Mouse (Mus musculus) heart, embryonic 14.5 days (tissue): ENCODE measurements around the gene Man1b1. TPM values are rescaled to one million over a fixed set of nuclear protein-coding genes. Genes with fewer than 3 reads are reported as not detected.

ENCODE experiments used
- ATAC-seq: fragments of 200-750 bp; cut with Nextera tagmentation; 2 replicates; pipeline ENCODE4 v1.8.0; 2017; ENCODE audit warnings: low read depth, moderate TSS enrichment; ENCODE audit not compliant: insufficient number of reproducible peaks, insufficient read depth, low FRiP score
- H3K27ac ChIP-seq, 2 experiments: fragments of 200-500 bp in 1 of 2; fragments of 300-500 bp in 1 of 2; sonication (generic) in 1 of 2; replicated peaks in 1 of 2; 2 replicates each; pipeline ENCODE4 v1.5.1; 2012 to 2014; ENCODE audit warnings: low read depth in 2 of 2, low read length in 2 of 2, control low read depth in 1 of 2, mild to moderate bottlenecking in 1 of 2, mixed read lengths in 1 of 2; ENCODE audit not compliant: control insufficient read depth in 1 of 2, insufficient read depth in 1 of 2
- H3K27me3 ChIP-seq: fragments of 300-500 bp; sonication (generic); 2 replicates; pipeline ENCODE4 v1.6.1; 2014; ENCODE audit warnings: mild to moderate bottlenecking, low read length, control low read depth; ENCODE audit not compliant: control insufficient read depth, insufficient read depth
- H3K36me3 ChIP-seq: fragments of 300-500 bp; sonication (generic); 2 replicates; pipeline ENCODE4 v1.6.1; 2014; ENCODE audit warnings: mild to moderate bottlenecking, control low read depth, low read length, mixed read lengths; ENCODE audit not compliant: control insufficient read depth, insufficient read depth
- H3K4me1 ChIP-seq, 2 experiments: fragments of 200-500 bp in 1 of 2; fragments of 300-500 bp in 1 of 2; sonication (generic) in 1 of 2; 2 replicates each; pipeline ENCODE4 v1.6.1; 2012 to 2014; ENCODE audit warnings: low read length in 2 of 2, control low read depth in 1 of 2, mixed read lengths in 1 of 2; ENCODE audit not compliant: control insufficient read depth in 2 of 2, insufficient read depth in 2 of 2
- H3K4me2 ChIP-seq: fragments of 300-500 bp; sonication (generic); 2 replicates; pipeline ENCODE4 v1.6.1; 2014; ENCODE audit warnings: mild to moderate bottlenecking, low read length
- H3K4me3 ChIP-seq, 2 experiments: fragments of 200-500 bp in 1 of 2; fragments of 300-500 bp in 1 of 2; sonication (generic) in 1 of 2; 2 replicates each; pipeline ENCODE4 v1.5.1; 2012 to 2014; ENCODE audit warnings: low read length in 2 of 2, mild to moderate bottlenecking in 2 of 2, control low read depth in 1 of 2, low read depth in 1 of 2, moderate library complexity in 1 of 2; ENCODE audit not compliant: control insufficient read depth in 1 of 2, insufficient read depth in 1 of 2
- H3K9ac ChIP-seq: fragments of 300-500 bp; sonication (generic); 2 replicates; pipeline ENCODE4 v1.6.1; 2014; ENCODE audit warnings: mild to moderate bottlenecking, low read length
- H3K9me3 ChIP-seq: fragments of 300-500 bp; sonication (generic); 2 replicates; pipeline ENCODE4 v1.6.1; 2016; ENCODE audit warnings: low read length, control low read depth; ENCODE audit not compliant: control insufficient read depth
- WGBS: fragments of 180-500 bp; shearing (Covaris S2); extraction: QIAGEN DNeasy Blood & Tissue Kit; methylation state at CpG from one replicate; pipeline ENCODE4 v1.1.7; 2014; 5-methylcytosine and 5-hydroxymethylcytosine counted together
- polyA plus RNA-seq: library from polyadenylated mRNA; unstranded; fragments of >200 nt; fragmentation: Nextera tagmentation; extraction: Ambion mirVana; gene quantifications from 2 replicates; pipeline ENCODE4 v1.2.1, GENCODE M21; 2014

Man1b1 gene
- polyA plus RNA-seq, 1 experiment from 2014 or later, result 48.1 TPM

DNA sequence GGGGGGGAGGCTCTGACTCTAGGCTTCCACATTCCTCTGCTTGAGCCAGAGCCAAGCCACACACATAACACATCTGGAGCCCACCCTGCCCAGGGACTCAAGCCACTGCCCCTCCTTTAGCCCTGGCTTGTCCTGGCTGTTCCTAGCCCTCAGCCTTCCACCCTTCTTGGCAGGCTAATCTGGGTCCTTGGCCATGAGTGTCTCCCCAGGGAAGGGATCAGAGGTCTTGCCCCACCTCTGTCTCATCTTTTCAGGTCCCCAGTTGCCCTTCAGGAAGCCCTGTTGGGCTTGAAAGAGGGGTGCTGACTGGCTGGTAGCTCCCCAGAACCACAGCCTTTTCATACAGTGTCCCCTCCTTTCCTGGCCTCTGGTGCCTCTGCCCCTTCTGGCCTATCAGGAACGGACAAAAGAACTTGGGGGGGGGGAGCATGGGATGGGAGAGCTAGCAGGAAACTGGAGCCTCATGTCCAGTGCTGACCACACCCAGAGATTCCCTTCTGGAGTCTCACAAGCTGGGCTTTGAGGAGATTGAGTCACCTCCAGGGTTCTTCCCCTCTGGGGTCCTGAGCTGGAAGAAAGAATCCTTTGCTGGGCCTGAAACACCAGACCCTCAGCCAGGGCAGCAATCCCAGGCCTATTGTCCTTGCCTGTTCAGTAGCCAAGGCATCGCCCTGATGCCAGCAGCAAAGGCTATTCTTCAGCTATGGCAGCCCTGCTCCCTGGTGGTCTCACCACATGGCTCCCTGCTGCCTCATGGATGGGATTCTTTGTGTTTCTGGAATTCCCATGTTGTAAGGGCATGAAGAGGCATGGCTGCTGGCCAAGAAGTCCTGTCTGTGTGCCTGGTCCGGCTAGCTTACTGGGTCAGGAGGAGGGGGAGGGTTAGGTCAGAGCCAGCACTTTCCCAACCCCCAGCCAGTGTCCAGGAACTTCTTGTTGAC, 62.4 kb downstream of the Man1b1 start:
- Histone ChIP-seq H3K27me3 (peaks cover 58% of the 10 kb centered on the region), H3K4me2 (no peak overlapping the region), H3K27ac (no peak overlapping the region), H3K4me3 (no peak overlapping the region), H3K36me3 (no peaks in the 10 kb centered on the region), H3K4me1 (peaks cover 9 to 18% of the 10 kb centered on the region in 2 experiments), H3K9me3 (no peaks in the 10 kb centered on the region), H3K9ac (no peak overlapping the region)
- 39% methylated on average over 3 of the region's 3 CpGs for WGBS
- ATAC-seq, result no peak

GRCm38 (mm10) chr2:25395721-25396596, 63.8 kb downstream of the Man1b1 start, which contains the start of gene Entpd2:
TSS of gene Entpd2 (plus strand) at chr2:25395874.
- Histone ChIP-seq H3K27me3 (peaks cover 72% of the 10 kb centered on the region), H3K4me2 (peak within 1 kb of the TSS; percentile 66), H3K4me1 (peaks cover 9 to 18% of the 10 kb centered on the region in 2 experiments), H3K36me3 (no peaks in the 10 kb centered on the region), H3K27ac (no peak within 1 kb of the TSS), H3K4me3 (peak within 1 kb of the TSS; percentile 30 to 34), H3K9me3 (no peaks in the 10 kb centered on the region), H3K9ac (peak within 1 kb of the TSS; percentile 40; the same call in 1 of the 2 replicates)
- 2% methylated on average over 57 of the region's 57 CpGs for WGBS
- peak; percentile 57 for ATAC-seq

- H3K4me2 ChIP-seq, result peak overlapping the region; percentile 66
- no peaks in the 10 kb centered on the region for H3K36me3 ChIP-seq
- no peak overlapping the region; the same call in 1 of the 2 replicates for H3K9ac ChIP-seq
- peaks cover 9 to 18% of the 10 kb centered on the region in 2 experiments for H3K4me1 ChIP-seq
- ATAC-seq, result no peak
- H3K9me3 ChIP-seq, result no peaks in the 10 kb centered on the region
- no peak overlapping the region for H3K27ac ChIP-seq
- H3K4me3 ChIP-seq, result peak overlapping the region in 1 of 2 experiments; percentile 34; a peak in 1 of 4 replicates
- H3K27me3 ChIP-seq, result peaks cover 76% of the 10 kb centered on the region
- 34% methylated on average over 3 of the region's 3 CpGs for WGBS
These were observed 64.5 kb downstream of the Man1b1 start for GRCm38 (mm10) chr2:25396597-25396983.

- H3K27me3 ChIP-seq, result peaks cover 76% of the 10 kb centered on the region
- H3K9me3 ChIP-seq, result no peaks in the 10 kb centered on the region
- H3K4me3 ChIP-seq, result no peak overlapping the region
- no peak overlapping the region for H3K27ac ChIP-seq
- peaks cover 9 to 18% of the 10 kb centered on the region in 2 experiments for H3K4me1 ChIP-seq
- no peak for ATAC-seq
- 53% methylated on average over 1 of the region's 1 CpGs for WGBS
- no peak overlapping the region for H3K4me2 ChIP-seq
- H3K9ac ChIP-seq, result no peak overlapping the region
- no peaks in the 10 kb centered on the region for H3K36me3 ChIP-seq
These were observed 64.9 kb downstream of the Man1b1 start for GRCm38 (mm10) chr2:25397010-25397409.

- ATAC-seq, result no peak
- Histone ChIP-seq H3K27ac (no peak overlapping the region), H3K9ac (no peak overlapping the region), H3K4me3 (no peak overlapping the region), H3K9me3 (no peaks in the 10 kb centered on the region), H3K36me3 (no peaks in the 10 kb centered on the region), H3K27me3 (peaks cover 86% of the 10 kb centered on the region), H3K4me1 (peaks cover 9 to 24% of the 10 kb centered on the region in 2 experiments), H3K4me2 (no peak overlapping the region)
- 86% methylated on average over 7 of the region's 7 CpGs for WGBS
These were observed 65.9 kb downstream of the Man1b1 start for GRCm38 (mm10) chr2:25398065-25398464.

- WGBS, result 53% methylated on average over 8 of the region's 8 CpGs
- Histone ChIP-seq H3K4me2 (no peak within 1 kb of the TSS), H3K27me3 (peaks cover 96% of the 10 kb centered on the region), H3K4me1 (peaks cover 9 to 24% of the 10 kb centered on the region in 2 experiments), H3K9me3 (no peaks in the 10 kb centered on the region), H3K9ac (no peak within 1 kb of the TSS), H3K4me3 (no peak within 1 kb of the TSS), H3K36me3 (no peaks in the 10 kb centered on the region), H3K27ac (no peak within 1 kb of the TSS)
- ATAC-seq, result no peak
These were observed 66.9 kb downstream of the Man1b1 start, which contains the start of gene Npdc1 for GRCm38 (mm10) chr2:25399051-25399450. TSS of gene Npdc1 (plus strand) at chr2:25399351.

- no peak overlapping the region for H3K9ac ChIP-seq
- no peak for ATAC-seq
- no peak overlapping the region for H3K4me3 ChIP-seq
- peaks cover 93% of the 10 kb centered on the region for H3K27me3 ChIP-seq
- no peaks in the 10 kb centered on the region for H3K9me3 ChIP-seq
- no peaks in the 10 kb centered on the region for H3K36me3 ChIP-seq
- WGBS, result 18% methylated on average over 16 of the region's 16 CpGs
- H3K4me1 ChIP-seq, result peaks cover 2 to 16% of the 10 kb centered on the region in 2 experiments; a peak in 3 of 4 replicates
- no peak overlapping the region for H3K27ac ChIP-seq
- H3K4me2 ChIP-seq, result peak overlapping the region; percentile 22; the same call in 1 of the 2 replicates
These were observed 68.2 kb downstream of the Man1b1 start for GRCm38 (mm10) chr2:25400291-25400690.
